Mouse (Mus musculus) kidney, adult 9 months (tissue): ENCODE results near the gene Fam221b.

Source experiments
- DNase-seq: peaks from one replicate; pipeline ENCODE4 v3.0.0; 2022

Fam221b gene

DNA sequence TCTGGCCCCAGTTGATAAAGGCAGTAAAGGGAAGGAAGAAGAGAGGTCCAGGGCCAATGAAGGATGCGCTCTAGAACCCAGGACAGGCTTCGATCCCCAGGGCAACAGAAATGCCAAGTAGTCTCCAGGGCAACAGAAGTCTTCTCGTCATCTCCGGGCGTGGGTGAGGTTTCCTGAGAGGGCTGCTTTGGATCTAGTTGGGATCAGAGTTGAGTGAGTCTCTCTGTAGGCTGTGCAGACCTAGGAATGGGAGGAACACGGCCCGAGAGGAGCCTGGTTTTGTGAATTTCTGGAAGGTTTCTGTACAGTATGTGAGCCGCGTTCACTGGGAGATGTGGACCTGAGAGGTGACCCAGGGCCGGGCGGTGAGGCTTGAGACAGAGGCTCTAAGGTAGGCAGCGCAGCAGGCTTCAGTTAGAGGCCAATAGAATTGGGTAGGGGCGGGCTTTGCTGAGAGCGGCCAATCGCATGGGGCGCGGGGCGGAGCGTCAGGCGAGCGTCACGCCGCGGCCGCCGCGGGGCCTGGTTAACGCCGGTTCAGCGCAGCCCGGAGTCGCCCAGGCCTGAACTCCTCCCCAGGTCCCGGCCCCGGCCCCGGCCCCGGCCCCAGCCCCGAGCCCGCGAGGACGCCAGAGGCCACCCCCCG, at the start of gene Fam221b, which contains the start of gene Tmem8b:
Fam221b (minus strand) TSS at position 364 of the 646 bp plus-strand sequence.
Tmem8b (plus strand) TSS at position 190 of the 646 bp plus-strand sequence.
- DNase-seq: peak; percentile 92

DNA sequence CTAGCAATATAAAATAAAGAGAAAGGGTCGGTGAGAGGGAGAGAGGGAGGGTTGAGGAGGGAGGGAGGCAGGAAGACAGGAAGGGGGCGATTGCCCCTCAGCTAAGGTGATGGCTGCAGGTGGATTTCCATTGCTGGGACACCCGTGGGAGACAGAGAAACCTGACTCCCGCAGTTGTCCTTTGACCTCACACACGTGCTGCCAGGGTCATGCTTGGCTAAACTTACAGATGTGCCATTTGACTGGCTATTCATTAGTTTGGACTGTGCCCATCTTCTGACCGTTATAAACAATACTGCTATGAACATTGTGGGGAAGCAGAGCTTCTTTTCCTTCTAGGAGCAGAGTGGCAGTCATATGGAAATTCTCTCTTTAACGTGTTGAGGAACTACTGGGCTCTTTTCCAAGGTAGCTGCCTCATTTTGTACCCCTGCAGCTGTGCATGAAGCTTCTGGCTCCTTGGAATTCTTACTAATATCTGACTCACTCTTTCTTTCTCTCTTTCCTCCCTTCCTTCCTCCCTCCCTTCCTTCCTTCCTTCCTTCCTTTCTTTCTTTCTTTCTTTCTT, 44.8 kb upstream of the Fam221b start:
- DNase-seq: peak; percentile 86

DNA sequence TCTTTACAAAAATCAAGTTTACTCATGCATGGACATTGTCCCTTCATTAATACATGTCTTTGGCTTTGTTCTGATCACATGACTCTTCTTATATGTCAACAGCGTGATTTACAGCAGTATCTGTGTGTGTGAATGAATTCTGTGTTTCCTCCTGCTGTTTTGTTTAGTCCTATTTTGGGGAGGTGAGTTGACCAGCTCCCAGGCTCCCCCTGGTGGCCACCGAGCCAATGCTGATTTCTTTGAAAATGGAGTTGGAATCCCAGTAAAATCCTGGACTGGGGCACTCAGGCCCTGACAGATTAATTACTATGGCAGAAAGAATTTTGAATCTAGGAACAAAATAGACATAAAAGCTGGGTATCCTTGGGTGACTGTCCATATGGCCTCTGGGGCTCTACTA, 42.9 kb upstream of the Fam221b start:
- peak; percentile 85 for DNase-seq

DNA sequence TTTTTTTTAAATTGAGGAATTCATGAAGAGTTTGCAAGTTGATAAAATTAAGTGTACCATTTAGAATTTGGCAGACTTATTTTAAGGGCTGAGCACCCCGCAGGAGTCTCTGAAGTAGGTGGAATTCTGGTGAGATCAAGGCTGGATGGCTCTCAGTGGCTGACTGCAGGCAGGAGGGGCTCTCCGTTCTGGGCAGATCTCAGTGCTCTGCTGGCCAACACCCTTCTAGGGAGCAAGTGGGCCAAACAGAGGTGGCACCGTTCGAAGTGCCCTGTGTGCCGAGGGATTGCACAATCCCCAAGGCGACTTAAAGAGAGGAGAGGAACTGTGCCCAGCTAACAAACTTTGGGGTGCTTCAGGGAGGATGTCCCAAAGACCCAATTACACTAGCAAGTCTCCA, 40.9 kb upstream of the Fam221b start, which contains the start of gene Olfr71:
Olfr71 (minus strand) TSS at position 387 of the 400 bp plus-strand sequence.
- DNase-seq: no peak

DNA sequence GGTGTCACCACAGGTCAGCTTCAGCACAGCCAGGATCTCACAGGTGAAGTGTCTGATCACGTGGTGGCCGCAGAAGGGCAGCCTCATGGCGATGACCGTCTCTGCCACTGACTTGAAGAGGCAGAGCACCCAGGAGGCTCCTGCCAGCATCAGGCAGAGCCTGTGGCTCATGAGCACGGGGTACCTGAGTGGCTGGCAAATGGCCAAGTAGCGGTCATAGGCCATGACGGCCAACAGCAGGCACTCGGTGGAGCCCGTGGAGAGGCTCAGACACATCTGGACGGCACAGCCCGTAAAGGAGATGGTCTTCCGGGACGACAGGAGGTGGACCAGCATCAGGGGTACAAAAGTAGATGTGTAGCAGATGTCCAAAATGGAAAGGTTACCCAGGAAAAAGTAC, 37.0 kb upstream of the Fam221b start:
- DNase-seq: no peak

DNA sequence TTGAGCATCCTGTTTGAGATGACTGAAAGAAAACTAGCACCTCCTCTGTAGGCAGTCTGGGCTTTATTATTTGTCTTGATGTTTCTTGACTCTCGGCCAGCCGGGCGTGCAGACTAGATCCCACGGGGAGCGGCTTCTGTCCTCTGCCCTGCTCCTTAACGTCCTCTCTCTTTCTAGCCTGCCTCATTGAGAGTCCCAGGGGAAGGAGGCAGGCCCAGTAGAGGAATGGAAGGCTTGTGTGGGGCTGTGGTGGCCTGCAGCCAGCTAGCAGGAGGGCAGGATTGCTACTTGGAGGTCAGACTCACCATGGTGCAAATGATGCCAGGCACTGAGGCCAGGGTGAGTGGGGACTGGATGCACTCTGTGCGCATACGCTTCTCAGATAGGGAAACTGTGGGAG, 34.9 kb upstream of the Fam221b start:
- DNase-seq: no peak

DNA sequence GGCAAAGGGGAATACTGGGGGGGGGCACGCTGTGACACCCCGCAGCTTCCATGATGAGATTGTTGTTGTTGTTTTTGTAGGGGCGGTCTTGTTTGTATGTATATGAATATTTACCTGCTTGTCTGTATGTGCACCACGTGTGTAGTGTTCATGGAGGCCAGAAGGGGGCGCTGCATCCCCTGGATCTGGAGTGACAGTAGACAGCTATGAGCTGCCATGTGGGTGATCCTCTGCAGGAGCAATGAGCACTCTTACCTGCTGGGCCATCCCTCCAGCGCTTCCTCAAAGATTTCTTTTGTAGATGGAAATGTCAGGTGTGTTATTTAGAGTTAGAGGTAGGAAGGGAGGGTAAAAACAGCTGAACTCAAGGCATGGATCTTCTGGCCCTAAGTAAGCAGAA, 34.5 kb upstream of the Fam221b start:
- no peak for DNase-seq

DNA sequence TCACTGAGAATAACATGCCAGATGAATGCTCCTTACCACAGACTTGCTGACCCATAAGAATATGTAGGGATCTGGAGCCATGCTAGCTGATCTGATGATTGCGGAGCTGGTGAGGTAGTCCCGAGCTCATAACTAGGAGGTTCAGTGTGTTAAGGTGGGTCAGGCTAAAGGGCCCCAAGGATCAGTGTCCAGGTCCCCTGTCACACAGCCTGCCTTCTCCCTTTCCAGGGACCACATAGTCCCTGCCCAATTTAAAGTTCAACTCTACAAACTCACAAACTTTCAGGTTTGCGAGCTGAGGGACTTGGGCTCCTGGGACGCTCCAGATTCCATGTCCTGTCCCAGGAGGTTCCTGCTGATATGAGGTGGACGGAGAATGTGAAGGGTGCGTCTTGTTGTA, 31.8 kb upstream of the Fam221b start, which contains the start of gene Olfr70:
Olfr70 (minus strand) TSS at position 101 of the 400 bp plus-strand sequence.
- DNase-seq: no peak

DNA sequence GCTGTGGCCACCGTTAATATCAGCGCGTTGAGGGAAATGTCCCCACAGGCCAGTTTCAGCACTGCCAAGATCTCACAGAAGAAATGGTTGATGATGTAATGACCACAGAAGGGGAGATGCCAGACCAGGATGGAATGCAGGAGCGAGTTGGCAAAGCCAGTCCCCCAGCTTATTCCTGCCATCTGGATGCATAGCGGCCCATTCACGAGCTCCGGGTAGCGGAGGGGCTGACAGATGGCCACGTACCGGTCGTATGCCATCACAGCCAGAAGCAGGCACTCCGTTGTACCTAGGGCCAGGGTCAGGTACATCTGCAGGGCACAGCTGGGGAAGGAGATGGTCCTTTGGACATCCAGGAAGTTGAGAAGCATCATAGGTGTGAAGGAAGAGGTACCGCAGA, 27.6 kb upstream of the Fam221b start:
- no peak for DNase-seq

DNA sequence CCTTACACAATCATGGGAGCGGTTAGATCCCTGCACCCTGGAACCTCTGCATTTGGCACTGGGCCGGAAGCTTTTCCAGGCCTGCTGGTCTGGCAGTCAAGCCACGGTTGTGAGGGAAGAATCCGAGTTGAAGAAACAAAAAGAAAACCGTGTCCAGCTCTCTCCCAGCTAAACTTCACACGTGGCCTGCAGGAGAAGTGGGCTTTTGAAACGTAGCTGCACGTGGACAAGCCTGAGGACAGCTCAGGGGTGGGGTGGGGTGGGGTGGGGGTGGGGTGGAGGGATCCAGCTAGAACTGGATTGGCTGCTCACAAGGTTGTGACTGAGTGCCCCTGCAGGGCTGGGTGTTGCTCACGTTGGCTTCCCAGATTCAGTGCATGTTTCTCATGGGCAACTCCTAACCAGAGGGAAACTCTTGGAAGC, 26.3 kb upstream of the Fam221b start:
- DNase-seq: peak; percentile 66

DNA sequence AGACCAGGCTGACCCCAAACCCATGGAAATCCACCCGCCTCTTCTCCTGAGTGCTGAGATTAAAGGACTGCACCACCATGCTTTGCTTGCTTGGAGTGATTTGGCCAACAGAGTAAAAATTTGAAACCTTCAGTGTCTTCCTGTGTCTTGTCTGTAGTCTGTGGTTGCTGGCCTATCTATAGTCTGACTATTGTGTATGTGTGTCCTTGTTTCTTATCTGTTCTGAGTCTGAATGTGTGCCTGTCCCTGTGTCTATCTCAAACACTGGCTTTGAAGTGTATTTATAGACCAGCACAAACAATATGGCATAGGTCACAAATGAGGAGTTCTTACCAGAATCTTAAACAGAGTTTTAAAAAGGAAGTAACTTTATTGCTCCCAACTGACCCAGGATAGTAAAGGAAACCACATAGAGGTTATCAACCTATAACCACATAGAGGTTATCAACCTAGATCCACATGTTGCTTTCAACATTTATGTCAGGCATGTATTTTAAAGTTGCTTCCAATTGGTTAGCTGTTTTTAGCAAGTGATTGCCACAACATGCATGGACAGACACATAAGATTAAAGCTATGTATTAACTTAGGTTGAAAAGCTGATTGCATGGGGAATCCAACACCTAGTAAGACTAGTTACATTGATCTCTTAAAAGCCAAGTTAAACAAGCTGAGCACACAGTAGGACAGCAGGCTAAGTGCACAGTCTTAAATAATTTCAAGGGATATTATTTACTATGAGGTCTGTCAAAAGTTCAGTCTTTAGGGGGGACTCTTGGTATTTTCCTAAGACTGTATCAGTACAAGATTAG, 25.7 kb upstream of the Fam221b start:
- DNase-seq: no peak

DNA sequence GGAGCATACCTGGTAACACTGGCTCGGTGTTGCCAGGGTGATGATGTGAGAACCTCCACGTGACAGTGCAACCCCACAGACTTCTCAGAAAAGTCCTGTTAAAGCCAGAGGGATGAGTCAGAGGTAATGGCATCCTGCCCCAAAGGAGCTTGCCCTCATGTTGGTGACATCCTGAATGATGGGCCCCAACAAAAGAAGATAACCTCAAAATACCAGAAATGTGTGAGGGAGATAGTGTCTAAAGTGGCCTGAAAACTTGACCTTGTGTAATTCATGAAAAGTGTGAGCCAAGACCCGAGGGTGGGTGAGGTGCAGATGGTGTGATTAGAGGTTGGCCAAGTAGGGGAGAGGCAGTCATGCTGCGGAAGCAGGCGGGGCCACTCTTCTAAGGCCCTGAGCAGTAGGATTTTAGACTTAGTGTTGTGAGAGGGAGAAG, 24.9 kb upstream of the Fam221b start:
- DNase-seq: no peak

DNA sequence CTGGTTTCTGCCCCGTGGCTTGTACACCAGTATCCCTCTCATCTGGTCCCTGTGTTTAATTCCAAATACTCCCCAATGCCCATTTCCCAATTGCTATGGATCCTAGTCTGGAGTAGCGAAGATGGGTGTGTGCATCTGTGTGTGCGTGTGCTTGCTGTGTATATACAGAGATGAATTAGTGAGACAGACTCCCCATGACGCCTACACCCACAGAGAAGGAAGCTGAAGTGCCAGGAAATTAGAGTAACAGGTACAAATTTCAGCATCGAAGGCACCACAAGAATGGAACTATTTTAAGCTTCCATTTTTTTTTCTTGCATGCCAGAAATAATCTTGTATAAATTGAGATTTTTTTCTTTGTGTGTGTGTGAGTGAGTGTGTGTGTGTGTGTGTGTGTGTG, 22.1 kb upstream of the Fam221b start:
- DNase-seq: no peak

DNA sequence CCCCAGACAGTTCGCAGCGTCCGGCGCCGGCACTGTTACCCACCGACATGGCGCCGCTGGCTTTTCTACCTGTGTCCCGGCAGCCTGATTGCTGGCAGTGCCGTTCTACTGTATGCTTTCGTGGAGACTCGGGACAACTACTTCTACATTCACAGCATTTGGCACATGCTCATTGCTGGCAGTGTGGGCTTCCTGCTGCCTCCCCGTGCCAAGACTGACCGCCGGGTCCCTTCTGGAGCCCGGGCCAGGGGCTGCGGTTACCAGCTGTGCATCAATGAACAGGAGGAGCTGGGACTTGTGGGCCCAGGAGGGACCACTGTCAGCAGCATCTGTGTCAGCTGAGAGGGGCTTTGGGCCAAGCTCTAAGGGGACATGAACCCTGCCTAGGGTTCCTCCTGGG, 21.1 kb upstream of the Fam221b start:
- DNase-seq: no peak

DNA sequence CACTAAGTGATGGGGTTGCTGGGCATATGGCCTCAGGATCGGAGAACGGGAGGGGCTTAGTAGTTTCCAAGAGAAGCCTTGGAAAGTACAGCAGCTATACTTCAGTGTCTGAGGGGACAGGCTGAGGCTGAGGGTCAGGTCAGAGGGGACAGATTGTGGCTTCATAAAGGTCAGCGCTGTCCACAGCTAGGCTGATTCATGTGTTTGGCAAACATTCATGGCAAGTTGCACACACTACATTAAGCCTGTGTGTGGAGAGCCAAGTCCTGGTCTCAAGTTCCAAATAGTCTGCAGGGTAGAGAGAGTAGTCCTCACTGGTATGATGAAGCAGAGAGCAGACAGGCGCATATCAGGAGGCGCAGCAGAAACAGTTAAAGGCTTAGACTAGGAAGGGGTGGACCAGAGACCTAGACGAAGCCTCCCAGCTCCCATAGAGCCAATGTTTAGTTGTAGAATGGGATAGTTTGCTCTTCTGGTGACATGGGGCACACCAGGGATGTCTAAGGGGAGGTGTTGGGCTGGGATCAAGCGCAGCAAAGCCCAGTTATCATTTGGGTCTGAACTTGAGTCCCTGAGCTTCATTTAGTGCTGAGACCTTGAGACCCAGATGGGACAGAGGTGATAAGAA, 10.6 kb upstream of the Fam221b start:
- DNase-seq: peak; percentile 44

DNA sequence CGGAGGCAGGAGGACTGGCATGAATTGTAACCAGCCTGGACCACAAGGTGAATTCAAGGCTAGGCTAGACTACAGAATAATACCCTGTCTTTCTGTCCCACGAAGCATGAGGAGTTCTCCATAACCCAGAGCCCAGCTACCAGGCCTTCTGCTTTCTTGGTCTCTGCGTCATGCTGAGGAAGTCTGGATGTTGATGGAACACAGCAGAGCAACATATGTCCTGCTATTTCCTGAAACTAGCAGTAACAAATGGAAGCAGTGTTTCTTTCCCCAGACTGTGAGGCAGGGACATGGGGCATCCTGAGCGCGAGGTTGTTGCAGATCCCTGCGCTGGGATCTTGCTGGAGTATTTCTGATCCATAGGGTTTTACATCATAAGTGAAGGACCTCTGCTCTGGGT, 9.6 kb upstream of the Fam221b start:
- DNase-seq: no peak

DNA sequence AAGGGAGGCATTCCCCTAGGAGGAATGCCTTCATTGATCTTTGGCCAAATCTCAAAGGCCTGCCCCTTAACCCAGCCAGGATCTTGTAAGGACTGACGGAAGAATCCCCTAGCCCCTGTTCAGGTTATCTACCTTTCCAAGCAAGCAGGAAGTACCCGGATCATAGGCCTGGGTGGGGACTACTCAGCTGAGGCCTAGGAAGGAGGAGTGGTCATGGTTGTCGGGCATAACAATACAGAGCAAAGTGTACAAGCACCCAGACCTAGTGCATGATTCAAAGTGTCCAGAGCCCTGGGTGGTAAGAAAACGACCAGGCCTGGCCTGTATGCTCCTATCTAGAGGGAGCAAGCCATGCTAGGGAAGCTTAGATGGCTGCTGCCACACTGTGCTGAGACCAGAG, 6.7 kb upstream of the Fam221b start:
- DNase-seq: no peak

DNA sequence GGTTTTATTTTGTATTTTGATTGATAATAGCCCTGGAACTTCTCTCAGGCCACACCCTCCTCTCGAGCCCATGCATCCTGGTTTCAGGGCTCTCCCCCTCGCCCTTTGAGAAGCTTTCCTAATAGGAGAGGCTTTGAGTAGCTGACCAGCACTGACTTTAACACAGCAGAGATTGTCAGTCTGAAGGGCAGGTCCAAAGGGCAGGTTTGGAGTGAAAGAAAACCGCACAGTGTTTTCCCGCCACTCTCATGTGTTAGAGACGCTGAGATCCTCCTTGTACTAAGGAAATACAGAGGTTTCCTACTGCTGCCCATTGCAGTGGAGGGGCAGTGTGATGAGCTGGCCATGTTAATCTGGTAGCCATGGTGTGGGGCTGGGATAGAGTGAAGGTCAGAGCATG, 6.0 kb upstream of the Fam221b start:
- peak; percentile 57 for DNase-seq

DNA sequence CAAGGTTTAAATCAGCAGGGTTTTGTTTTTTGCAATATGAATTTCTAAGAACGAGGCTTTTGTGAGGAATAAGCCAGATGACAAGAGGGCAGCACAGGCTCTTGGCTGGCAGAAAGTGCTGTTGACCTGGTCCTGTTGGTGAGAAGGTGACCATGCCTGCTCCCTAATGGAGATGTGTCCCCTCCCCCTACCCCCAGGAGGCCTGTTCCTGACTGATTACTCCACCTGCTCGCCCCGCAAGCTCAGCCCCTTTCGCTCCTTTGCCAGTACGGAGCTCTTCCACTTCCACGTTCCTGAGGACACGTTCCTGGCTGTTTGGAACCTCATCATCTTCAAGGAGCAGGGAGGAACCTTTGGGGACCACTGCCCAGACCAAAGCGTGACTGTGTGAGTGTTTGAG, 4.8 kb upstream of the Fam221b start:
- no peak for DNase-seq

DNA sequence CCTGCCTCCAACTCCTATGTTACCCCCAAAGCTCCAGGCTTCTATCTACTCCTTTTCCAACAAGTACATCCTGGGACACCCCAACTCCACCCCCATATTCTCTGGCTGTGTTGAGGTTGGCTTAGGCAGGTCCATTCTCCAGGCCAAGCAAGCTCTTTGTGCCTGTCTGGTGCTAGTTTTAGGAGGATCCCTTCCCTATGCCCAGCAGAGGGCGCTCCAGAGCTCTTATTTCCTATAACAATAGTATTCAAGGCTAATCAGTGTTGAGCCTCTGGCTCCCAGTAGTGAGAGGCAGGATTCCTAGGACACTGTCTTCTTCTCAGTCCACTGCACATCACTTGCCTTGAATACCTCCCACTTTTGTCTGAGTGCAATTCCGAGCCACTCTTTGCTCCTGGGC, 3.1 kb upstream of the Fam221b start:
- DNase-seq: peak; percentile 95

DNA sequence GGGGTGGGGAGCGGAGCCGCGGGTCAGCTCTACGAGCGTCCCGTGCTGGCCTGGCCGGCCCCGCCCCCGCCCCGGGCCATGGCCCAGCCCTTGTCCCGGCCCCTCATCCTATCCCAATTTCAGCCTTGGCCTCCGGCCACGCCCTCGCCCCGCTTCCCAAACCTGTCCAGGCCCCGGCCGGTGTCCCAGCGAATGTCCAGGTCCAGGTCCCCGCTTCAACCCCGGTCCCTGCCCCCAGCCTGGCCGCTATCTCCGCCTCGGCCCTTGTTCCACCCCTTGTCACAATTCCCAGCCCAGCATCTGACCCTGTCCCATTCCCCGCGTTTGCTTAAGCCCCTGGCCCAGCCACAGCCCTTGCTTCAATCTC, 466 bp upstream of the Fam221b start:
- peak; percentile 65 for DNase-seq

DNA sequence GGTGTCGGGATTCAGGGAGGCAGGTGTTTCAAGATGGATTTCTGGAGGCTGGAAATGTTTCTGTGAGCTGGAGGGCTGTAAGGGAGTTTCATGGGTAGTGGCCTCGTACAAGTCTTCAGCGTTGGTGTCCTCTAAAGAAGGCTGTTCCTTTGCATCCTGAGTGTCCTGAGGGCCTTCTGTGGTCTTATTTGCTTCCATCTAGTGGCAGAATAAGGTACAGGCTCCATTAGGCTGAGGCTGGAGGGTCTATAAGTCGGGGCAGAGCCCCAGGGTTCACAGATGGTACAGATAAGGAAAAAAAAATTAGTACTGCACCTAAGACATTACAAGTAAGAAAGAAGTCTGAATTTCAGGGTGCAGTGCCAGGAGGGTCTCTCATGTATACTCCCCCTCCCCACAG, 2.5 kb downstream of the Fam221b start:
- peak; percentile 52 for DNase-seq

DNA sequence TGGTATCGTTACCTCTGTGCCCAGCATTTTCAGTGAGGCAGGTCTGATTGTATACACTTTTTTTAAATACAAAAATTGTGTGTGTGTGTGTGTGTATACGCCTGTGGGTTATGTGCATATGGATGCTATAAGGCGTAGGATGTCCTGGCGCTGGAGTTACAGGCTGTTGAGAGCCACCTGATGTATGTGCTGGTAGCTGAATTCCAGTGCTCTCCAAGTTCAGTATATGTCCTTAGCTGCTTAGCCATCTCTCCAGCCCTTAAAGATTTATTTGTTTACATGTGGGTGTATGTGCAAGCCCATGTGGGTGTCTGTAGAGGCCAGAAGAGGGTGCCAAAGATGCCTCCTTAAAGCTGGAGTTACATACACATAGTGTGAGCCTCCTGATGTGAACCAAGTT, 11.8 kb downstream of the Fam221b start:
- no peak for DNase-seq
